Mouse (Mus musculus) liver, embryonic 12.5 days (tissue): ENCODE results near the gene Ptms. TPM values are rescaled to one million over a fixed set of nuclear protein-coding genes. Genes with fewer than 3 reads are reported as not detected.

Experiments
- ATAC-seq: fragments of 200-750 bp; cut with Nextera tagmentation; 2 replicates; pipeline ENCODE4 v1.8.0; 2017; ENCODE audit warnings: moderate number of reproducible peaks, mild to moderate bottlenecking, moderate library complexity
- H3K27ac ChIP-seq: fragments of 300-500 bp; sonication (generic); 2 replicates; pipeline ENCODE4 v1.5.1; 2016; ENCODE audit warnings: mild to moderate bottlenecking
- H3K27me3 ChIP-seq: fragments of 300-500 bp; sonication (generic); replicated peaks from 2 replicates; pipeline ENCODE4 v1.6.1; 2016; ENCODE audit warnings: mild to moderate bottlenecking, moderate library complexity
- H3K36me3 ChIP-seq: fragments of 300-500 bp; sonication (generic); 2 replicates; pipeline ENCODE4 v1.6.1; 2016; ENCODE audit warnings: mild to moderate bottlenecking, moderate library complexity
- H3K4me1 ChIP-seq: fragments of 300-500 bp; sonication (generic); 2 replicates; pipeline ENCODE4 v1.6.1; 2016
- H3K4me2 ChIP-seq: fragments of 300-500 bp; sonication (generic); 2 replicates; pipeline ENCODE4 v1.6.1; 2016; ENCODE audit warnings: mild to moderate bottlenecking, moderate library complexity
- H3K4me3 ChIP-seq: fragments of 300-500 bp; sonication (generic); 2 replicates; pipeline ENCODE4 v1.5.1; 2016; ENCODE audit warnings: mild to moderate bottlenecking, moderate library complexity
- H3K9ac ChIP-seq: fragments of 300-500 bp; sonication (generic); 2 replicates; pipeline ENCODE4 v1.6.1; 2016; ENCODE audit warnings: mild to moderate bottlenecking, moderate library complexity
- H3K9me3 ChIP-seq: fragments of 300-500 bp; sonication (generic); replicated peaks from 2 replicates; pipeline ENCODE4 v1.6.1; 2016; ENCODE audit warnings: mild to moderate bottlenecking, moderate library complexity
- WGBS: fragments of 180-500 bp; shearing (Covaris S2); methylation state at CpG from one replicate; pipeline ENCODE4 v1.1.7; 2016; ENCODE audit not compliant: insufficient replicate concordance; 5-methylcytosine and 5-hydroxymethylcytosine counted together
- polyA plus RNA-seq: library from polyadenylated mRNA; unstranded; fragments of >200 nt; fragmentation: Nextera tagmentation; extraction: Ambion mirVana; gene quantifications from 2 replicates; pipeline ENCODE4 v1.2.1, GENCODE M21; 2016

The Ptms gene
- polyA plus RNA-seq, 1 experiment from 2014 or later: 66.7 TPM

DNA sequence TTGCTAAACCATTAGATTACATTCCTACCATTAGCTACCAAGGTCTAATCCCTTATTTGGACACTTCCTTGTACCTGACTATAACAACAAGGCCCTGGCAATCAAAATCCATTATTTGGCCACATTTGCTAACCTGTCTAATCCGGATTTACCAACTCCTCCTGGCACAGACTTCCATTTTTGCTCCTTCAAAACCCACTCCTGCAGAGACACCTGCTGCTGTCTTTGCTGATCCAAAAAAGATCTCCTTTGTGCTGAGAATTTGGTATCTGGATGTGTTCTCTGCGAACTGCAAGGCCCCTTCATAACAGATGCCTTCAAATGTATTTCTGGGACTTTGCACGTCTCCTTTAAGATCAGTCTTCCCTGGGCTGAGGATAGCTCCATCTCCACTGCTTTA is 23.6 kb upstream of the Ptms start:
- ATAC-seq: no peak
- H3K4me2 ChIP-seq: no peak overlapping the region
- WGBS: 77% methylated on average over 3 of the region's 3 CpGs
- H3K27ac ChIP-seq: no peak overlapping the region
- no peak overlapping the region for H3K4me3 ChIP-seq
- no peak overlapping the region for H3K9ac ChIP-seq
- no peaks in the 10 kb centered on the region for H3K4me1 ChIP-seq
- 0 out of 2 replicates have a peak, but pooled peaks cover 5% of the 10 kb centered on the region for H3K27me3 ChIP-seq
- H3K36me3 ChIP-seq: peaks cover 10% of the 10 kb centered on the region
- no peaks in the 10 kb centered on the region for H3K9me3 ChIP-seq

GRCm38 (mm10) chr6:124941679-124942078 is 21.8 kb upstream of the Ptms start:
- H3K36me3 ChIP-seq: peaks cover 25% of the 10 kb centered on the region
- ATAC-seq: no peak
- no peak overlapping the region for H3K4me2 ChIP-seq
- no peaks in the 10 kb centered on the region for H3K9me3 ChIP-seq
- H3K4me3 ChIP-seq: no peak overlapping the region
- WGBS: 77% methylated on average over 1 of the region's 1 CpGs
- H3K9ac ChIP-seq: no peak overlapping the region
- H3K27ac ChIP-seq: no peak overlapping the region
- H3K4me1 ChIP-seq: no peaks in the 10 kb centered on the region
- H3K27me3 ChIP-seq: 0 out of 2 replicates have a peak, but pooled peaks cover 5% of the 10 kb centered on the region

DNA sequence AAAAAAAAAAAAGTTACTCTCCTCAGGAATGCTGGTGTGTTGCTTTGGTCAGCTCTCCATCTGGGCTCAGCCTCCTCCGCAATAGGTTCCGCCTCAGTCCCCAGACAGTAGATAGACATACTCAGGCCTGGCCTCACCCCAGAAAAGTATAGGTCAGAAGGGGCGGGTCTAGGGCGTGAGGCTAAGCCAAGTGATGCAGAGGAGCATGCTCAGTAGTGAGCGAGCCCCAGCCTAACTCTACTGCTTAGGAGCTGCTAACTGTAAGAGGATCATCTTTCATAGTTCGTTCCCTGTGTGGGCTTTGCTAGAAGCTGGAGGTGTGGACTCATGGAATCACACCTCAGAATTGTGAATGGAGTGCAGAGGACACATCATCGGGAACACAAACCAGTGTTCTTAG is 18.7 kb upstream of the Ptms start:
- no peak overlapping the region for H3K27ac ChIP-seq
- H3K4me1 ChIP-seq: 0 out of 2 replicates have a peak, but pooled peaks cover 16% of the 10 kb centered on the region
- 0 out of 2 replicates have a peak, but pooled peaks cover 4% of the 10 kb centered on the region for H3K27me3 ChIP-seq
- 81% methylated on average over 7 of the region's 7 CpGs for WGBS
- H3K4me3 ChIP-seq: no peak overlapping the region
- H3K36me3 ChIP-seq: peaks cover 56% of the 10 kb centered on the region
- no peak for ATAC-seq
- no peak overlapping the region for H3K4me2 ChIP-seq
- H3K9ac ChIP-seq: no peak overlapping the region
- no peaks in the 10 kb centered on the region for H3K9me3 ChIP-seq

- no peak overlapping the region for H3K4me2 ChIP-seq
- H3K9ac ChIP-seq: no peak overlapping the region
- no peak for ATAC-seq
- peaks cover 22% of the 10 kb centered on the region for H3K4me1 ChIP-seq
- H3K27ac ChIP-seq: no peak overlapping the region
- peaks cover 65% of the 10 kb centered on the region for H3K36me3 ChIP-seq
- H3K4me3 ChIP-seq: no peak overlapping the region
- no peaks in the 10 kb centered on the region for H3K9me3 ChIP-seq
- WGBS: 72% methylated on average over 2 of the region's 2 CpGs
- no peaks in the 10 kb centered on the region for H3K27me3 ChIP-seq
Observed at GRCm38 (mm10) chr6:124937493-124937892, 17.6 kb upstream of the Ptms start.

- Histone ChIP-seq H3K9ac (no peak overlapping the region), H3K4me2 (no peak overlapping the region), H3K27ac (no peak overlapping the region), H3K27me3 (no peaks in the 10 kb centered on the region), H3K9me3 (no peaks in the 10 kb centered on the region), H3K4me1 (peaks cover 30% of the 10 kb centered on the region), H3K4me3 (no peak overlapping the region), H3K36me3 (peaks cover 65% of the 10 kb centered on the region)
- WGBS: 68% methylated on average over 1 of the region's 1 CpGs
- ATAC-seq: no peak
Observed at GRCm38 (mm10) chr6:124936681-124937080, 16.8 kb upstream of the Ptms start.

DNA sequence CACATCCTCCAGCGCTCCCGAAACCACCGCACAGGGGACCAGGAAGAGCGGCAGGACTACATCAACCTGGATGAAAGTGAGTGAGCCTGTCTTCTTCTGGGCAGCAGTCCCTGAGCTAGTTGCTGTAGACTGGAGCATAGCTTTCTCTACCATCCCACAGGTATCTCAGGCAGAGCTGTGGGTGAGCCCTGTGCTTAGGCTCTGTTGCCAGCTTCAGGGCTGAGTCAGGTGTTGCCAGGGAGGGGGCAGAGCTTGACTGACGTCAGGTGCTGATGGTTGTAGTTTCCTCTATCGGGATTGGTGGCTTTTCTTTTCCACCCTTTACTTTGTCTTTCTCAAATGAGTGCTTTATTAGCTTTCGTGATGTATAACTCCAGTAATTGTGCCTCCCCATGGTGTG is 14.8 kb upstream of the Ptms start:
- no peaks in the 10 kb centered on the region for H3K27me3 ChIP-seq
- no peak overlapping the region for H3K4me2 ChIP-seq
- no peak overlapping the region for H3K4me3 ChIP-seq
- peaks cover 36% of the 10 kb centered on the region for H3K4me1 ChIP-seq
- WGBS: 81% methylated on average over 7 of the region's 7 CpGs
- ATAC-seq: no peak
- no peak overlapping the region for H3K27ac ChIP-seq
- peaks cover 64% of the 10 kb centered on the region for H3K36me3 ChIP-seq
- no peak overlapping the region for H3K9ac ChIP-seq
- H3K9me3 ChIP-seq: no peaks in the 10 kb centered on the region

DNA sequence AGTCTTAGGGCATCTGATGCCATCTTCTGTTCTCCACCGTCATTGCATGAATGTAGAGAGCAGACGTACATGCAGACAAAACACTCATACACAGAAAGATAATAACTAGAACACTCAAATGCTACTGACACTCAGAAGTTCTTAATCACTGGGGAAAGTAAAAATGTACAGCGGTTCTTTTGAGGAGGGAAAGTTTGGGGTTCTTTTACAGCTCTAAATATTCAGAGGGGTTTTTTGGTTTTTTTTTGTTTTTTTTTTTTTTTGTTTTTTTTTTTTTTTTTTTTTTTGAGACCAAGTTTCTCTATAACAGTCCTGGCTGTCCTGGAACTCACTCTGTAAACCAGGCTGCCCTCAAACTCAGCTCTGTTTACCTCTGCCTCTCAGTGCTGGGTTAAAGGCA is 13.2 kb upstream of the Ptms start:
- peak overlapping the region; percentile 86; the same call in 1 of the 2 replicates for H3K4me2 ChIP-seq
- no peak overlapping the region for H3K9ac ChIP-seq
- H3K27me3 ChIP-seq: no peaks in the 10 kb centered on the region
- H3K9me3 ChIP-seq: no peaks in the 10 kb centered on the region
- 78% methylated on average over 3 of the region's 3 CpGs for WGBS
- no peak overlapping the region for H3K4me3 ChIP-seq
- peaks cover 53% of the 10 kb centered on the region for H3K36me3 ChIP-seq
- H3K27ac ChIP-seq: no peak overlapping the region
- ATAC-seq: no peak
- peaks cover 36% of the 10 kb centered on the region for H3K4me1 ChIP-seq

- H3K27me3 ChIP-seq: no peaks in the 10 kb centered on the region
- peak overlapping the region; percentile 91 for H3K27ac ChIP-seq
- H3K4me3 ChIP-seq: peak overlapping the region; percentile 96
- H3K4me1 ChIP-seq: peaks cover 36% of the 10 kb centered on the region
- no peak for ATAC-seq
- 56% methylated on average over 12 of the region's 12 CpGs for WGBS
- H3K4me2 ChIP-seq: peak overlapping the region; percentile 86
- peak overlapping the region; percentile 97 for H3K9ac ChIP-seq
- no peaks in the 10 kb centered on the region for H3K9me3 ChIP-seq
- peaks cover 44% of the 10 kb centered on the region for H3K36me3 ChIP-seq
Observed at GRCm38 (mm10) chr6:124932314-124932695, 12.4 kb upstream of the Ptms start.

GRCm38 (mm10) chr6:124931525-124932313 is 11.8 kb upstream of the Ptms start:
- Histone ChIP-seq H3K4me3 (peak overlapping the region; percentile 96), H3K9ac (peak overlapping the region; percentile 97), H3K36me3 (peaks cover 41% of the 10 kb centered on the region), H3K4me1 (peaks cover 36% of the 10 kb centered on the region), H3K4me2 (peak overlapping the region; percentile 86), H3K9me3 (no peaks in the 10 kb centered on the region), H3K27ac (peak overlapping the region; percentile 91), H3K27me3 (no peaks in the 10 kb centered on the region)
- no peak; the same call in 1 of the 2 replicates for ATAC-seq
- 2% methylated on average over 48 of the region's 48 CpGs for WGBS

DNA sequence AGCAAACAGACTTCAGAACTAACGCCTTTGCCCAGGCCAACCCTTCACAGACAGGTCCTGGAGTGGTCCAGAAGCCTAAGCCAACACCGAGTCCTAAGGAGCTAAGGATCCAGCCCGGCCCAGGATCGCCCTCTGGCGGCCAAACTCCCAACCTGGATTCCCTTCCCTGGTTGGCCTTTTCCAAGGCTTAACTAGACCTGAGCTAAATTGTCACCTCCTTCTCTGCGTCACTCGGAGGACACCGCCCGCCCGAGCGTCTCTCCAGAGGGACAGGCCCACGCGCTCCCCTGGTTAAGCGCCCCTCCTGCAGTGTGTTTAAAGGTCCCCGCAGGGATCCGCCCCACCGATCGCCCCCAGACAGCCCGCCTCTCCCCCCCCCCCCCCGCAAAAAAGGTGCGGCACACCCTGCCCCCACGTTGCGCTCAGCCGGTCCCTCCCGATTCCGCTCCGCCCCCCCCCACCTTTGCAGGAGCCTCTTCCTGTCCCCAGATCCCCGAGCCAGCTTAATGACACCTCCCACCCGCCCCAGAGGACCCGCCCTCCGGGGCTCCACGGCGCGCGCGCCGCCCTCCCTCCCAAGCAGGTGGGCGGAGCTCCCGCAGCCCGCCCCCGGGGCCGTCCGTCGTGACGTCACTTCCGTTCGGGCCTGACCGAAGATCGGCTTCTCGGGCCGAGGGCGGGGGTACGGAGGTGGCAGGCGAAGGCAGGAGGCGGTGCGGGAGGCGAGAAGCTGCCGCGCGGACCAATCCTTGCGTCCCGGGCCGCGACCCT is 11.0 kb upstream of the Ptms start, which contains the start of gene Mlf2:
TSS of gene Mlf2 (plus strand) at position 633 of the 771 bp plus-strand sequence.
- under 1% methylated on average over 59 of the region's 64 CpGs for WGBS
- no peaks in the 10 kb centered on the region for H3K27me3 ChIP-seq
- peak within 1 kb of the TSS; percentile 96 for H3K4me3 ChIP-seq
- H3K27ac ChIP-seq: peak within 1 kb of the TSS; percentile 91
- no peaks in the 10 kb centered on the region for H3K9me3 ChIP-seq
- ATAC-seq: peak; percentile 90
- peaks cover 33% of the 10 kb centered on the region for H3K36me3 ChIP-seq
- peak within 1 kb of the TSS; percentile 86 for H3K4me2 ChIP-seq
- H3K4me1 ChIP-seq: peaks cover 39% of the 10 kb centered on the region
- peak within 1 kb of the TSS; percentile 97 for H3K9ac ChIP-seq

DNA sequence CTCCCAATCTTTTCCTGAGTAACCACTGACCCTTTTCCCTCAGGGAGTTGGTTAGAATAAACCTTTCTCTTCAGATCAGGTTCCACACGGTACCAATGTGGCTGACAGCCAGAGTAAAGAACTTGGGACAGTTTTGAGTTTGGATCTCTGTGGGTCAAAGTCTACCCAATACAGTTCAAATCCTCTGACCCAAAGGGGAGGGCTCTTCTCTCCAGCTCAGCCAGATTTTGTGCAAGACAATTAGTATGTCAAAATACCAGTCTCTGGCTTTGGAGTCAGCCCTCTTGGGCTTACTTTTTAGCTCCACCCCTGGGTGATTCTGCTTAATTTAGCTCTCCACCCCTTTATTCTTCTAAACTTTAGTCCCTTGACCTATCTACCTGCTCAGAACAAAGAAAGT is 10.3 kb upstream of the Ptms start:
- H3K36me3 ChIP-seq: peaks cover 26% of the 10 kb centered on the region
- peaks cover 39% of the 10 kb centered on the region for H3K4me1 ChIP-seq
- peak overlapping the region; percentile 91 for H3K27ac ChIP-seq
- H3K9me3 ChIP-seq: no peaks in the 10 kb centered on the region
- WGBS: 68% methylated on average over 1 of the region's 1 CpGs
- peak overlapping the region; percentile 97 for H3K9ac ChIP-seq
- H3K27me3 ChIP-seq: no peaks in the 10 kb centered on the region; the same call in 1 of the 2 replicates
- ATAC-seq: no peak
- H3K4me3 ChIP-seq: peak overlapping the region; percentile 96
- peak overlapping the region; percentile 86 for H3K4me2 ChIP-seq

DNA sequence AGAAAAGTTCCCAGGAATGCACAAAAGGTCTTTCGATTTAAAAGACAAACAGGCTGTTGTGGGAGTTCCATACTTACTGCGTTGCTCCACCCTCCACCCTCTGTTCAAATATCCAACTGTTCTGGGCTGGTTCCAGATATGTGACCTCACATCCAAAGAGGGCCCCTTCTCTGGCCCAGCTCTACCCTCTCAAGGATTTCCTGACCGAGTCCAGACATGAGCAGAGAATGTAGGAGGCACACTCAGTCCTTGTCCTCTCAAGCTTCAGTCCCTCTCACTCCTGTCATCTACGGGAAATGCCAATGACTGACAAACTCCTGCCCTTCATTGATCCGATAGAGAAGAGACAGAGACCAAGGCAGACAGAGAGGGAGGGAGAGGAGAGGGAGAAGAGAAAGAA is 6.0 kb upstream of the Ptms start:
- Histone ChIP-seq H3K27ac (peak overlapping the region; percentile 28), H3K4me2 (peak overlapping the region; percentile 23; the same call in 1 of the 2 replicates), H3K9ac (no peak overlapping the region), H3K36me3 (no peaks in the 10 kb centered on the region), H3K27me3 (peaks cover 14% of the 10 kb centered on the region), H3K4me1 (peaks cover 9% of the 10 kb centered on the region), H3K4me3 (no peak overlapping the region), H3K9me3 (no peaks in the 10 kb centered on the region)
- WGBS: 34% methylated on average over 5 of the region's 5 CpGs
- no peak for ATAC-seq
